Mouse (Mus musculus) stomach, postnatal 0 days (tissue): ENCODE results near the gene Tmem120b.

Source experiments
- CTCF ChIP-seq: IDR thresholded peaks from 2 replicates; pipeline ENCODE4 v1.5.1; 2016; ENCODE audit warnings: antibody characterized with exemption, low read depth, mild to moderate bottlenecking, moderate library complexity
- EP300 ChIP-seq: optimal IDR thresholded peaks from 2 replicates; pipeline ENCODE3; 2016; ENCODE audit warnings: antibody characterized with exemption

DNA sequence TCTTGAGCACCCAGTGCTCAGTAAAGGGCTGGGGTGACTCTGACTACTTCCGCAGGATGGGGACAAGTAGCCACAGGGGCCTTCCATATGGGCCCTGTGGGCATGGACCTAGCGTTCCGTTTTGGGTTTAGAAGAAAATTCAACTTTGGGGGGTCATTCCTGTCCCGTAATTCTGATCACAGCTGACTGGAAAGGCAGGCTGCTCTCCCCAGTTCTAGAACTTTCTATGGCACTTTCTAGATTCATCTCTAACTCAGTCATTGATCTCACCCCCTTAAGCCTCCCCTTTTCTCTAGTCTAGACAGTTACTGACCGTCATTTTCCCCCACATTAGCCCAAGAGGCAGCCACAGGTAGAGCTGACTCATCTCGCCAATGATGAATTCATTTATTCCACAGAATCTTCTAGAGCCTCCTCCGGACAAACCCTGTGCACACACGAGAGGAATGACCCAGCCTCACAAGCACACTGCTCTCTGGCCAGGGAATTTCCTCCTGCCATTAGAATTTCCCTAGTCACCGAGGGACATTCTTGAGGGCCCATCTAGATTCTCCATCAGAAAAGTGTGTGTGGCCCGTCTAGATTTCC is 61.0 kb downstream of the Tmem120b start:
- no peak for TF ChIP-seq CTCF
- TF ChIP-seq EP300 = no peak
